Mouse (Mus musculus) kidney, adult 18-20 months (tissue): ENCODE data around the gene Ssr1.
A peak's percentile ranks its signal among the peaks of the same experiment; 100 is the strongest.

ENCODE experiments used
- DNase-seq: peaks from one replicate; pipeline ENCODE4 v3.0.0; 2021

Ssr1 gene

DNA sequence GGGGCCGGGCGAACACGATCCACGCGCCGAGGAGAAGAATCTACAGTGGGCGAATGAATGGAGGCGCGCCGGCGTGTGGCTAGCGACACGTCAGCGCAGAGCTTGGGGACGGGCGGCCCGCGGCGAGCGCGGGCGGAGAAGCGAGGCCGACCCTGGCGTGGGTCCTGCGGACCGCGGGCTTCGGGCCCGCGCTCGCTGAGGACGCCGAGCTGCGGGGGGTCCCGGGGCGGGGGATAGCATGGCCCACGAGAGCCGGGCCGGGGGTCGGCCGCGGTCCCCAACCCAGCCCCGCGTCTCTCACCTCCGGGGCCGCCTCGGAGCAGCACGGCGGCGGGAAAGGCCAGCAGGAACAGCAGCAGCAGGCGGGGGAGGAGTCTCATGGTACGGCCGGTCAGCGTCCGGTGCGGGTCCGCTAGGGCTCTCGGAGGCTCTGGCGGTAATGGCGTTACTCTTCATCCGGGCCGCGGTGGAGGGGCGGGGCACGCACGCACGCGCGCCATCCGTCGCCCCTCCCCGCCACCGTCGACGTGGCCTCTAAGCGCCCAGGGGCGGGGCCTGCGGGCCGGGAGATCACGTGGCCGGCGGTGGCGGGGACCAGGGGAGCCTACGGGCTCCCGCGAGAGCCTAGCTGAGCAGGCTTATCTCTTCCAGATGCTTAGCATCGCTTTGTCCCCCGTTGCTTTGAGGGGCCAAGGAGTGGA, at the start of gene Ssr1:
Gene Ssr1, minus strand, starts transcription at position 514 of the 701 bp plus-strand sequence.
- DNase-seq: peak; percentile 97

DNA sequence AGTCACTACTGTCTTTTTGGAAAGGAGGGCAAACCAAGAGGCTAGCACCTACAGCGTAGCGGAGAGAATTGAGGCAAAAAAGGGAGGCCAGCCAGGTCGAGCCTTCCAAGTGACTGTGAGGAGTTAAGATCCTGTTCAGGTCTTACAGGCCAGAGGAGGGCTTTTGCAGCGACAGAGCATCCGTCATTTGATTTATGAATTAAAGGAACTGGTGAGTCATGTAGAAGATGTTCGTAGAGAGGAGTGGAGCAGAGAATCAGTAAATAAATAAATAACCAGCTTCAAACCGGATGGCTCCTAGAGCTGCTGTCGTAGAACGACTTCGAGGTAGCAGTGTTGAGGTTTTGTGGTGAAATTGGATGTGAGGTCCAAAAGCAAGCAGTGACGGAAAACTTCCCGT, 43.8 kb upstream of the Ssr1 start:
- DNase-seq: peak; percentile 9

DNA sequence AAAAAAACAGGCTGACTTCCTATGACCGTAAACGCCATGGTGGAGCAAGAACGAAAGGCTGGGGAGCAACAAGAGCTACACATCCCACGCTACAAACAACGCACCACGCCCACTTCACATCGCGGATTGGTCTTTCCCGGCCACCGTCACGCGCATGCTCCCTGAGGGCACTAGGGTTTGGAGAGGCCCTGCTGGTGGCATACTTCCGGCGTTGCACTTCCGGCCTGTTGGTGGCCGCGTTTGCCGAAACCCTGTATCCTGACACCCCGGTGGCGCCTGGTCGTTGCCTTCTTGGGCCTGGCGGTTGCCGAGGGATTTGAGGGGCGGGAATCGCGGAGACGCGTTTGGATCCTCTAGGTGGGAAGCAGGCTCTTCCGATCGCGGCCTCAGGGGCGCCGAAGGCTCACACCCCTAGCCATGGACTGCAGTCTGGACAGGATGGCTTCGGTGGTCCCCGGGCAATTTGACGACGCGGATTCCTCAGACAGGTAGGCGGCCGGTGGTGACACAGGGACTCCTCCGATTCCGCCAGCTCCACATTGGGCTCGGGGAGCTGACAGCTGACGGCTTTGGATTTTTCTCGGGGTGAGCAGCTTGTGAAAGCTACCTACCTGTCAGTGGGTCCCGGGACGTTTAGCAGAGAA, 43.1 kb upstream of the Ssr1 start, which contains the start of gene Cage1:
Gene Cage1, minus strand, starts transcription at position 26 of the 644 bp plus-strand sequence.
- DNase-seq: peak; percentile 99

DNA sequence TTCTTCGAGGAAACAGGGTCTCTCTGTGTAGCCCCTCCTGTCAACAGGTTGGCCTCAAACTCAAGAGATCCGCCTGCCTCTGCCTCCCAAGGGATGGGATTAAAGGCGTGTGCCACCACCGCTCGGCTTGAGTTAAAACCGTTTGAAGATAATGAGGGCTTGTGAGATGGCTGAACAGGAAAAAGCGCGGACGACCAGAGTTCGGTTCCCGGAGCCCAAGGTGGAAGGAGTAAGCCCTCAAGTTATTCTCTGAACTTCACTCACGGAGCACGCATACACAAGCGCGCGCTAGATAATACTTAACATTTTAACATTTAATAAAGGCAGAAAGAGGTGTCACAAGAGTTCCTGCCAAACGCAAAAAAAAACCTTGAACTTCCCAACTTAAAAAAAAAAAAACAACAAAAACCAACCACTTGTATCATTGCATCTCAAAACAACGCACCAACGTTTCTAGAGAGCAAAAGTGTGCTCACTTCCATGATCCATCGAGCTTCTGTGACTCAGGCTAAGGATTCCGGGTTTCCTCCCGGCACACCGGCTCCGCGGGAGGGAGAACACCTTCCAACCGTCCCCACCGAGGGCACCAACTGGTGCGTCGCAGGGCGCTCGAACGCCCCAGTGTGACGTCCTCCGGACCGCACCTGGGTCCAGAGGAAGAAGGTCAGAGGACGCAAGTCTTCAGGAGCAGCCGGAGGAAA, 42.5 kb upstream of the Ssr1 start, which contains the start of gene Riok1:
Gene Riok1, plus strand, starts transcription at position 653 of the 701 bp plus-strand sequence.
- DNase-seq: no peak

DNA sequence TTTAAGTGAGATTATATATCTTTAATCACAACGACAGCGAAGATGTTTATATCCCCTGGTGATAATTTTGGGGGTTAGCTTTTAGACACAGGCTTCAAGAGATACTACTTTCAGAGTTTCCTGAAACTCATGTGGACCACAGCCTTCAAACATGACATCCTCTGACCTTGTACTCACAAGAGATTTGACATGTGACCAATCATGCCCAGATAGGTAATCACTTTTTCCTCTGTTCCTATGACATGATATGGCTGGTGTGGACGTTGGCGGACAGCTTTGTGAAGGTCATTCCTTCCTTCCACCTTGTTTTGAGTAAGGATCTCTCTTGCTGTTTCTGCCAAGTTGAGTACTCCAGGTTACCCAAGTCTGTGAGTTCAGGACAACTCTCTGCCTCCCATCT, 34.4 kb upstream of the Ssr1 start:
- no peak for DNase-seq

DNA sequence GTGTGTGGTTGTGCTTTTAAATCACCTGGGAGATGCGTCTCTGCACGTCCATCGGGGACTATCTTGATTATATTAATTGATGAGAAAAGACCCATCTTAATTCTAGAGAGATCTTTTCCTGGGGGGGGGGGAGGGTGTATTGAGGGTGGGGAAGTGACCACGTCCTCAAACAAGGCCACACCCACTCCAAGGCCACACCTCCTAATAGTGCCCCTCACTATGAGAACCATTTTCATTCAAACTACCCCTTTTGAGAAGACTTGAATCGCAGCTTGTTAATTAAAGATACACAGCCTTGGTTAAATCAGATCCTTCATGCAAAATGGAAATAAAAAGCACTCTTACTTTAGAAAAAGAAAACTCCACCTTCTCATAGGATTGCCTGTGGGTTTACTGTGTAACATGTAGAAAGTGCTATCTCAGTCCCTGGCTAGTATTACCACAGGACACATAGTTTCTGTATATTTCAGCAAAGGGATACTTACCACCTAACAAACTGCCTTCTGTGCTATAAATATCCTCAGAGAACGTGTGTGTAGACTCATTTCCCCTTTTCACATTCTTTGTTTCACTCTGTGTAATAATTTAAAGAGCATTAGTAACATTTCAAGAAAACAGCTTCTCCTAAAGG, 33.7 kb upstream of the Ssr1 start:
- no peak for DNase-seq

DNA sequence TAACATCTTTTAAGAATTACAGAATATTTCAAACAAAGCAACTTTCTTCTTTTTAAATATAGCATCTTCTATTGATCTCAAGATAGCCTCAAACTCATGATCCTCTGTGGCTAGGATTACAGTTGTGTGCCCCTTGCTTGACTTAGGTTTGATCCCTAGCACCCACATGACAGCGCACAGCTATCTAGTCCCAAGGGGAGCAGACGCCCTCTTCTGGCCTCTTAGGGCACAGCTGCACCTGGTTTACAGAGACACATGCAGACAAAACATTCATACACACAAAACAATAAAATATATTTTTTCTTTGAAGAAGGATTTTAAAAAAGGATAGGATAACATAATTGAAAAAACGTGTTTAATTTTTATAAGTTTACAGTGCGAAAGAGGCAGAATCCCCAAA, 31.9 kb upstream of the Ssr1 start:
- DNase-seq: no peak

DNA sequence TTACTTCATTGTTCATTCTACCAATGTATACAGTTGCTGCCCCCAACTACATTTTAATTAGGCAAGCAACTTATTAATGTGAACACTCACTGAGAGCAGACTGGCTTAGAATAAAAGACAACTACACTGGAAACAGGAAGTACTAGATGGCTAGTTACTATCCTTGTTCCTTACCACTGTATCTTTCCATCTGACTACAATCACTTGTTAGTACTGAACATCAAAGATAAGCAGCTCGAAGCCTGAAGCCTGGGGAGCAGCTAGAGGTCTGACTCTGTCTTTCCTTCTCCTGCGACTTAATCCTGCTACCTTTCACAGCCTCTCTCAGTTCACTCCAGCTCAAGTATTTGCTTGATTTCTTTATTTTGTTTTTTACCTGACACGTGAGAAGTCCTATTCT, 24.8 kb upstream of the Ssr1 start:
- DNase-seq: no peak

DNA sequence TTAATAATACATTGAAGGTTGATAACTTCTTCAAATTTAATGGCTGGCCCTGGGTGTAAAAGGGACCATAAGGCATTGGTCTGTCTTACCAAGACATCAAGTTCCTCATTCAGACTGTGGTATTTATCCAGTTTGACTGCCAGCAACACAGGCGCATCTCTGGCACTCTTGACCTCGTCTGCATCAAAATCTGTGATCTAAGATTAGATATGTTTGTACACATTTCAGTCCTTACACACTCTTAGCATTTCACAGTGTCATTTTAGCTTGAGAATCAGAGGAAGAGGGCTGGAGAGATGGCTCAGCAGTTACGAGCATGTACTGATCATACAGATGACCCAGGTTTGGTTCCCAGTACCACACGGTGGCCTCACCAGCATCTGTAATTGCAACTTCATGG, 21.6 kb upstream of the Ssr1 start:
- no peak for DNase-seq

DNA sequence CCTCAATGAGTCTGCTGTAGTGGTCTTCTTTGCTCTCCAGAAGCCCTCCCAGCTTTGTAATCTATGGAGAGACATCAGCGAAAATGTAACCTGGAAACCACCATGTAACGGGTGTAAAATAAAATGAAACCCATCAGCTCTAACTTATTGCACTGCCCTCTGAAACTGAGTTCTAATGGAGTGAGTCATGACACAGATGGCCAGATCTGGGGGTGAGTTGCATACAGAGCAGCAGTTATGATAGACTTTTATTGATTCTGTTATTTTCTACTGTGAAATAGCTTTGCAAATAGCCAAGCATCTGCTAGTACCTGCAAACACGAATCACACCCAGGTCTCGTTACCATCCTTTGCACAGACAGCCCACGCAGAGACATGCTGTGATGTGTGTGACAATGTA, 18.4 kb upstream of the Ssr1 start:
- no peak for DNase-seq

DNA sequence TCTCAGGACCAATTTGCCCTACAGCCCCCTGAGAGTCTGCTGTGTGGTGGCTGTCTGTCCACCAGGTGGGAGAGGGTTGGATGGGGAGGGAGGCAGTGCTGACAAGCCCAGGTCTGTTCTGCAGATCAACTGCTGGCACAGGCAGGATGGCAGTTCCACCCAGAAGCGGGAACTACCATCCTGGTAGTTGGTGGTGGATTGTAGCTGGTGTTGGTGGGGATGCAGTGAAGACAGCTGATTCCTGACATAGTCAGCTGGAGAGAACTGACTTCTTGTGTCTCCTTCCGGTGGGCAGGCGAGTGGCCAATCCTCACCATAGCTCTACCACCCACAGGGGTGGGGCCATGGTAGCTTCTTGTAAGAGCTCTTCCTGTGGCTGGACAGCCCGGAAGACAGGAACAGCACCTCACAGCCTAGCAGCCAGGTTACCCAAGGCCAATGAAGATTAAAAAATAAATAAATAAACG, 16.5 kb upstream of the Ssr1 start:
- DNase-seq: no peak

DNA sequence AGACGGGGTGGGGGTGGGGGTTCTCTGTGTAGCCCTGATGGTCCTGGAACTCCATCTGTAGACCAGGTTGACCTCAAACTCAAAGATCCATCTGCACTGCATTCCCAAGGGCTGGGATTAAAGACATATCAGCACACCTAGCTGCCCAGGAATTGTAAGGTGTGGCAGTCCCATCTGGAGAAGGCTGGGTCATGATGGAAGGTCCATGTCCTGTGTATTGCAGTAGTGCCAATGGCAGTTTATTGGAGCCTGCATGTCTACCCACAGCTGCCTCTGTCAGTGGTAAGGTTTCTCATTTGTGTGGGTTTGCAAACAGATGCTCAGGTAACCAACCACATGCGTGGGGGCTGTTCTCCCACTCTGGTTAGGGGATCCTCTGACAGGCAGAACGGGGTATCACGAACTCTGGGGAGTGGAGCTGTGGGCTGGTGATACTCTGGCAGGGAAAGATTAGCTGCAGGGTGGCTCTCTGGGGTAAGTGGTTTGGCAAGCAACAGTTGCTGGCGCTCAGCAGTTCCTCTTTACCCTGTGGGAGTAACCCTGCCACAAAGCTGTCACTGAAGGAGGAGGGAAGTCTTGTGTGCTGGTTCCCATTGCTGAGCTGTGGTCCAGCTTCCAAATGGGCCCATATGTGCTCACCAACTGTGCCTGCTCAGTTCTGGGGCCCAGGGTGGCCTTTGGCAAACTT, 15.8 kb upstream of the Ssr1 start:
- no peak for DNase-seq

DNA sequence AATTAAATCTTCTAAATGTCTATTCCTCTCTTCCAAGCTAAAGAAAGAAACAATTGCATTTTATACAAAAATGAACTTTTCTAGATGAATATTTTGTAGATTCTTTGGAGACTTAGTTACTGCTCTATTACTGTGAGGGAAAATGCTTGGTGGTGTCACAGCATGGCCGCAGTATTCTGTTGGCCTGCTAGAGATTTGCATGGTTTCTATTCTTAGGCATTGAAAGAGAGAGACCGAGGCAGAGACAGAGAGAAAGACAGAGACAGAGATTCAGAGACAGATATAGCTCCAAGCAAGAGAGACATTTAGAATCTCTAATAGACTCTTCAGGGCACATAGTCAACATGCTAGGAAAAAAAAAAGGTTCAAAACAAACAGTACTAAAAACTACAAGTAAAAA, 14.0 kb upstream of the Ssr1 start:
- no peak for DNase-seq

DNA sequence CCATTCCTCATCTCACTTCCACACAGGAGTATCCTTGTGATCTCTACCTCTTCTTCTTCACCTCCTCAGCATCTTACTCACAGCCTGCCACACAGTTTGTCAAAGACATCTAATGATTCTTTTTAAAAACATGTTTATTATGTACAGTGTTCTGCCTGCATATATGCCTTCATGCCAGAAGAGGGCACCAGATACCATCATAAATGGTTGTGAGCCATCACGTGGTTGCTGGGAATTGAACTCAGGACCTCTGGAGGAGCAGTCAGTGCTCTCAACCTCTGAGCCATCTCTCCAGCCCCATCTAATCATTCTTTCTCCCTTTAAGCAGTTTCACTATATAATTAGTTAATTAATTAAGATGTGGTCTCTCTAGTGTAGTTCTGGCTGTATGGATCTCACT, 8.4 kb upstream of the Ssr1 start:
- DNase-seq: no peak

DNA sequence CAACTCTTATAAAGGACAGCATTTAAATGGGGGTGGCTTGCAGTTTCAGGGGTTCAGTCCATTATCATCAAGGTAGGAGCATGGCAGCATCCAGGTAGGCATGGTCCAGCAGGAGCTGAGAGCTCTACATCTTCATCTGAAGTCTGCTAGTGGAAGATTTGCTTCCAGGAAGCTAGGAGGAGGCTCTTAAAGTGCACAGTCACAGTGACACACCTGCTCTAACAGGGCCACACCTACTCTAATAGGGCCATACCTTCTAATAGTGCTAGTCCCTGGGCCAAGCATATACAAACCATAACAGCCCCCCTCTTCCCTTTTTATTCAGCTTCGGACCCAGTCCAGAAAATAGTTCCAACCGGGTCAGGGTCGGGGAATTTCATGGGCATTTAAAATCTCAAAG, 5.7 kb upstream of the Ssr1 start:
- no peak for DNase-seq

DNA sequence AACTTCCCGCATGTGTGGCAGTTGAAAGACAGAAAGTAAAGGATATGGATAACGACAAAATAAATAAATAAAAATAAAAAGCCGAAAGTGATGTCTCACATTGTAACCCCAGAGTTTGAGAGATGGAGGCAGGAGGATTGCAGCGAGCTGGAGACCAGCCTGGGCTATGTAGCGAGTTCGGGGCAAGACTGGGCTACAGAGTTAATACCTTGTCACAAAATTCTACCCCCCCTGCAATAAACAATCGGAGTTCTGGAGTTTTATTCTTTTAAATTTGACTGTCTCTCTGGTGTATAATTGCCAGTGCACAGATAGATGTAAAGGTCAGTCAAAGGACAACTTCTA, 360 bp upstream of the Ssr1 start:
- DNase-seq: no peak

DNA sequence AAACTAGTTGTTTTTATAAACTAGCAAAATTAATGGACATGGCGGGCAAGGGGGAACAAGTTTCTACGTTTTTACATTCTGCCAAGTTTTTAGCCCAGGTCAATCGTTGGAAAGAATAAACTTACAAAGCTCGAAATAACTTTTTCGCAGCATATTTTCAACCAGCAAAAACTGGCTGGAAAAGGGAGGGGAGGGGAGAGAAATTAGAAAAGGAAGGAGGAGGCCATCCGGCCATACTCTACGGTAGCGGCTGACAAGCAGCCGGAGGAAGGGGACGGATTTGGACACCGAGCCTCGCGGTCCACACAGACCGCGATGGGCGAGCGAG, 677 bp downstream of the Ssr1 start:
- DNase-seq: no peak

DNA sequence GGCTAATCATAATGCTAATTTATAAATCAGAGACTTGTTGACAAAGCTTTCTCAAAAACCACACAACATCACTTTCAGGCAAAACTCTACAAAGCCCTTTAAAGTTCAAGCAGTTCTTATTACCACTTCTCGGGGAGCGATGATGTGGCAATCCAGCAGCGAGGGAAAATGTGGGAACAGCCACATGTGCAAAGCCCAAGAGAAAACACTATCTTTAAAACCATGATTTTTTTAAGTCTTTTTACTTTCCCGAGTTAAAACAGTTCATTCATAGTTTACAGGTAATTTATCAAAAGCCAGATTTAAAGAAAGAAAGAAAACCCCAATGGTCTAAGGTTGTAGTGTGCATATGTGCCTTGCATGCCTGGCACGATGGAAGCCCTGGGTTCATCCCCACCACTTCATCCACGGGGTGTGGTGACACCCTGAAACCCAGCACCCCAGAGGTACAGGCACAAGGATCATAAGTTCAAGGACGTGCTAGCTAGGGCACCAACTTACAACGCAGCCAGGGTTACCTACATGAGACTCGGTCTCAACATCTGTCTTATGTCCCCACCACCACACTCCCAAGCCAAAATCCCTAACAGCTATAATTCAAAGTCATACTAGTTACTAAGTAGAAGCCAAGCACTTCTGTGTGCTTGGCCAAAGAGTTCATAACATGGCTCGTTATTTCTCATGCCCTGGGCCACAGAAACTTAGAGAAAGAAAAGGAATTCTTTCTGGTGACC, 1.2 kb downstream of the Ssr1 start:
- DNase-seq: peak; percentile 9

DNA sequence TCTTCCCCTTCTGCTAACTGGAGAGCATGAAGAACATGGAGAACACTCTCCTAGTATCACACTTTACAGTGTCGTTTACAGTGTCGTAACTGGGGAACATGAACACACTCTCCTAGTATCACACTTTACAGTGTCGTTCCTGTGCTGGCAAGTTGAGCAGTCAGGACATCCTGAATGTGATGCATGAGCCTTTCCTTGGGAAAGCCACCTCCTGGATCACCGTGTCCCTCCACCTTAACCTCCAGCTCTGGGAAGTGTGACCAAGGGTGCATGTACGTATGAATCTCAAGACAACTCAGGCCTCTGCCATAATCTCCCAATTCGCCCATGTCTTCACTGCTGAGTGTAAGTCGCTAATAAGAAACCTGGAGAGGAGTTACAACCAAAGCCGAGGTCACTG, 4.3 kb downstream of the Ssr1 start:
- no peak for DNase-seq

DNA sequence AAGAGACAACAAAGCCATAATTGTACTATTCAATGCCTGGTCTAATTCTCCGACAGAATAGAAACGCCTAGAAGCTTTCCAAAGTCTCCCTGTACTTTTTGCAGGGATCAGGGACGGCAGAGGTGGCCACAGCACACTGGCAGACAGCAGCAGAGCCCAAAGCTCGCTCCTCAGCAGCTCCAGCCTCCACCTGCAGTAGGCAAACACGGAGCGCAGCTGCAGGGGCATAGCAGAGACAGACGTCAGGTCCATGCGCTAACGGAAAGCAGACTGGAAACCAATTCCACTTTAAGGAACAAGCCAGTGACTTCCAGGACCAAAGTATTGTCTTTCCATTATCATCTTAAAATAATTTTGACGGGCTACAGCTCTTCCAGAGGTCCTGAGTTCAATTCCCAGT, 7.9 kb downstream of the Ssr1 start:
- DNase-seq: no peak

DNA sequence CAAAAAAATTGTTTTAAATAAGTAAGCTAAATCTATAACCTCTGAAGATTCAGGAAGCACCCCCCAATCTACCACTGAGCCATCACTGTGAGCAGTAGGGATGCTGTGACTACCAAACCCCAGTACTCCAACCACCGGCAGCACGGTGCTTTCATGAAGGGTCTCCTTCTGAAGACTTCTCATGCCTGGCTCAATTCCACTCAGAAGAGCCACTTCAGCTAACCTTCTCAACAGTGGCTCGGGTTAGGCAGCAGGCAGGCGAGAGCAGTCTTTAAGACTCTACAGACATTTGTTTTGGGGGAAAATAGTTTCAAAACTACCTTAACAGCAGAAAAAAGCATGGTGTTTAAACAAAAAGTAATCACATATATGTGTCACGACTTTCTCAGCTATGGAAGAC, 13.0 kb downstream of the Ssr1 start:
- no peak for DNase-seq

DNA sequence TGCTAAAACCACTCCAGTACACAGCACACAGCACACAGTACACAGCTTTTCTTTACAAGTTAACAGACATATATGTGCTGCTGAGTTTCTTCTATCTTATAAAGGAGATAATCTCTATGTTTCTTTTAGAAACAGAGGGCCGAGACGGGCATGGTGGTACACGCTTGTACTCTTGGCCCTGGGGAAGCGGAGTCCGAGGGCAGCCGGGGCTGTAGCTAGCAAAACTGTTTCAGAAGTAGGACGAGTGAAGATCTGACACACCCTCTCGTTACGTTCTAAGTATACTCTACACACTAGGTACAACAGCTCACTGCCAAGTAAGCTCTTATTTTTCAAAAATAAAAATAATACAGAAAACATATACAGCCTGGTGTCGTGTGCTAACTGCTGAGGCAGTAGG, 13.7 kb downstream of the Ssr1 start:
- DNase-seq: no peak

DNA sequence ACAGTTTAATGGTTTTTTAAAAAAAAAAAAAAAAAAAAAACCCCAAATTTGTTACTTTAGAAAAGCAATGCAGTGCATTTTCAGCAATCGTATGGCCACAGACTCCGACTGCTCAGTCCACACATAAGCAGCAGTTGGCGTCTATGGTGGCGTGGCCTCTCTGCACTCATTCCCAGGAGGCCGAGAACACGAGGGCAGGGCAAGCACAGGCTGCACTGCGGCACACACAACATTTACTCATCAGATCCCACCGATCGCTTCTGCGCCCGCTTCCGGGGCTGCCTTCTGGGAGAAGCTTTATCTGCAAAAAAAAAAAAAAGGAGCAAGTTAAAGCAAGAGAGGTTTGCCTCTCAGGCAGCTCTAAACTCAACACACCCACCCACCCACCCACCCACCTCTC, 14.5 kb downstream of the Ssr1 start:
- DNase-seq: no peak
